Mouse (Mus musculus): ENCODE measurements around the gene Ccdc97.

- no peak for TF ChIP-seq POLR2A (IDR thresholded peaks at IDR 0.05; ENCODE audit: borderline replicate concordance, extremely low read depth, low read depth, low read length)
- TF ChIP-seq CTCF (IDR thresholded peaks at IDR 0.05; ENCODE audit: insufficient read depth, low read length) = no peak
Observed at GRCm38 (mm10) chr7:25731294-25732055, 12.6 kb upstream of the Ccdc97 start.
